Mouse (Mus musculus): ENCODE data around the gene Maged1. TPM values are rescaled to one million over a fixed set of nuclear protein-coding genes. Genes with fewer than 3 reads are reported as not detected.

Maged1 gene
- total and polyA plus RNA-seq, 2 experiments from 2014 or later, result 814 to 1,122 TPM

DNA sequence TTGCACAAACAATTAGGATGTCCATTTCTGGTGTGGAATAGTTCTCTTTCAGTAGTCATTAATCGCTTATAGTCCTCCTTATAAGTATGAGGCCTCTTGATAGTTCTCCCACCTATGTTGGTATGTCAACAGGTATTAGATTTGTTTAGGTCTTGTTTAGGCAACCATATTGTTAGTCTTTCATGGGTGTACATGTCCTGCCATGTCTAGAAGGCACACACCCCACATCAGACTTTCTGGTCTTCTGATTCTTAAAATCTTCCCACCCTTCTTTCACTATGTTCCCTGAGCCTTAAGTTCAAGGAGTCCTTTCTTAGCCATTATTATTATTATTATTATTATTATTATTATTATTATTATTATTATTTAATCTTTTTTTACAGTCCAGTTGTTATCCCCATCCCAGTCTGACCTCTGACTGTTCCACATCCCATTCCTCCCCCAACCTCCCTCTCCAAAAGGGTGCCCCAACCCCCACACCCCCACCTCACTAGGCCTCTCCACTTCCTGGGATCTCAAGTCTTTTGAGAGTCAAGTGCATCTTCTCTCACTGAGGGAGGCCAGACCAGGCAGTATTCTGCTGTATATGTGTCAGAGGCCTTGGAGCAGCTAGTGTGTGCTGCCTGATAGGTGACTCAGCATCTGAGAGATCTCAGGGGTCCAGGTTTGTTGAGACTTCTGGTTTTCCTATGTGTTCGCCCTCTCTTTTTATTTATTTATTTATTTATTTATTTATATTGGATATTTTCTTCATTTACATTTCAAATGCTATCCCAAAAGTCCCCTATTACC lies 55.7 kb downstream of the Maged1 start:
- H3K4me3 ChIP-seq (ENCODE audit: low read length), result no peak overlapping the region
- DNase-seq (ENCODE audit: low spot score), result no peak
- H3K4me1 ChIP-seq (ENCODE audit: insufficient read depth, low read length), result no peaks in the 10 kb centered on the region
- H3K36me3 ChIP-seq (ENCODE audit: insufficient read depth, low read length), result no peaks in the 10 kb centered on the region
- no peak overlapping the region for H3K4me2 ChIP-seq (ENCODE audit: low read depth, low read length)
- no peak overlapping the region for H3K9ac ChIP-seq (replicated peaks; ENCODE audit: low read length)
- no peak for TF ChIP-seq CTCF (IDR thresholded peaks at IDR 0.05; ENCODE audit: low read depth)
- H3K27me3 ChIP-seq (ENCODE audit: insufficient read depth, low read length), result no peaks in the 10 kb centered on the region
- H3K27ac ChIP-seq, result no peak overlapping the region
- ATAC-seq, result no peak
- no peaks in the 10 kb centered on the region for H3K9me3 ChIP-seq (ENCODE audit: low read length)
- WGBS, result 86% methylated on average over 2 of the region's 2 CpGs

Other genes starting within 250 kb of the Maged1 start
- gene Fam90a1b, start 175.4 kb downstream of the Maged1 start, total RNA-seq (2014; rRNA removed), result 0.04 and 0.37 TPM in 2 replicates
- gene Fam90a1b, start 175.4 kb downstream of the Maged1 start, polyA plus RNA-seq (2015; fragmentation: Nextera tagmentation; extraction: Ambion mirVana), result 0.26 and 0.49 TPM in 2 replicates
- 58.0 and 59.9 TPM in 2 replicates for gene Apoo, start 175.0 kb downstream of the Maged1 start, total RNA-seq (2014; rRNA removed)
- gene Apoo, start 175.0 kb downstream of the Maged1 start, polyA plus RNA-seq (2015; fragmentation: Nextera tagmentation; extraction: Ambion mirVana), result 175 and 176 TPM in 2 replicates
- gene Gspt2, start 93.9 kb upstream of the Maged1 start, total RNA-seq (2014; rRNA removed), result 11.1 and 12.2 TPM in 2 replicates
- gene Gspt2, start 93.9 kb upstream of the Maged1 start, polyA plus RNA-seq (2015; fragmentation: Nextera tagmentation; extraction: Ambion mirVana), result 21.6 and 22.2 TPM in 2 replicates
- gene Zxdb, start 182.4 kb upstream of the Maged1 start, total RNA-seq (2014; rRNA removed), result 24.2 and 24.7 TPM in 2 replicates
- 1.6 and 1.8 TPM in 2 replicates for gene Zxdb, start 182.4 kb upstream of the Maged1 start, polyA plus RNA-seq (2015; fragmentation: Nextera tagmentation; extraction: Ambion mirVana)